Mouse (Mus musculus) spleen, adult 12 weeks (tissue): ENCODE results near the gene Areg.

Experiments
- DNase-seq: peaks from one replicate; pipeline ENCODE4 v3.0.0; 2022; ENCODE audit warnings: low spot score

The Areg gene

GRCm38 (mm10) chr5:91166601-91167000 lies 27.2 kb downstream of the Areg start:
- no peak for DNase-seq

- DNase-seq: no peak
Measured at GRCm38 (mm10) chr5:91176397-91176796, 37.0 kb downstream of the Areg start.

- DNase-seq: no peak
Measured at GRCm38 (mm10) chr5:91194572-91194971, 55.2 kb downstream of the Areg start.
